Mouse (Mus musculus) adrenal gland, adult 8-10 months (tissue): ENCODE data around the gene Iqsec2. TPM values are rescaled to one million over a fixed set of nuclear protein-coding genes. Genes with fewer than 3 reads are reported as not detected.
"Not testable (repeated sequence)": the region's sequence is repeated elsewhere in the genome, so short reads cannot be mapped to it uniquely, and the experiment has no call there.

Source experiments
- DNase-seq: peaks from one replicate; pipeline ENCODE4 v3.0.0; 2022
- total RNA-seq, 4 experiments: library from RNA; stranded (reverse); gene quantifications; 2 replicates each; pipeline ENCODE4 v1.2.4; 2022

Iqsec2 gene
- total RNA-seq, 4 experiments from 2014 or later = 31.6 to 64.3 (median 46.3) TPM

DNA sequence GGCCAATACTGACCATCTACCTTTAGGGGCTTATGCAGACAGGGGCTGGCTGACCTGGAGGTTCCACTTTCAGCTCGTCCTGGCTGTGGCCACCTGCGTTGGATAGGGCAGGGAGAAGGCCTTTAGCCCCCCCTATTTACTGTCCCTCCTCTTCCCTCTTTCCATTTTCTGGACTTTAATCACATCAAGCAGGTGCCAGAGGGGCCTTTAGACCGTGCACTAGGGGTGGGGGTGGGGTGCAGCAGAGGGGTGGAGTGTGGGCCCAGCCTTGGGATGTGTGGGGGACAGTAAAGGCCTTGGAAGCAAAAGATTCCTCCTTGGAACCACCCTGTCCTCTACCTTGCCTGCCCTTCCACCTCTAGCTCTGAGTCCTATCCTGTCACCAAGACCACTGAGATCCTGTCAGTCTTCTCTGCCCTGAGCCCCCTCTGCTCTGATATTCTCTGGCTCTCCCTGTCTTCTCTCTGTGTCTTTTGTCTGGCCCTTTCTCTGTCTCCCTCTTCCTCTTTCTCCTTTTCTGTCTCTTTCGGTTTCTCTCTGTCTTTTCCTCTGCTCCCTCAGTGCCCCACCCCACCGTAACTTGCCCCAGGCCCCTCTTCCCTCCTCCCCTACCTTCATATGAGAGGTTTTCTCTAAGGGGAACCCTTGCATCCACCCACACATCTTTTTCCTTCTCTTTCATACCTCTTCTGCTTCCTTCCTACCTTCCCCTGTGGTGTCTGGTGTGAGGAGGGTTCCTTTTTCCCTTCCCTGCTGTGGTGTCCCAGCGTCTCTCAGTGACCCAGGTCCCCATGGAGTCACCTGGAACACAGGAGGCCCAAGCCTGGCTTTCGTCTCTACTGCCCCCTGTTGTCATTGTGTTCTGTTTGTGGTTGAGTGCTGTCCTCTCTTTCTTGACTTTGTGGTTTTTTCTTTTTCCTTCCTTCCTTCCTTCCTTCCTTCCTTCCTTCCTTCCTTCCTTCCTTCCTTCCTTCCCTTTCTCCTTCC, 35.9 kb downstream of the Iqsec2 start:
- no peak for DNase-seq

DNA sequence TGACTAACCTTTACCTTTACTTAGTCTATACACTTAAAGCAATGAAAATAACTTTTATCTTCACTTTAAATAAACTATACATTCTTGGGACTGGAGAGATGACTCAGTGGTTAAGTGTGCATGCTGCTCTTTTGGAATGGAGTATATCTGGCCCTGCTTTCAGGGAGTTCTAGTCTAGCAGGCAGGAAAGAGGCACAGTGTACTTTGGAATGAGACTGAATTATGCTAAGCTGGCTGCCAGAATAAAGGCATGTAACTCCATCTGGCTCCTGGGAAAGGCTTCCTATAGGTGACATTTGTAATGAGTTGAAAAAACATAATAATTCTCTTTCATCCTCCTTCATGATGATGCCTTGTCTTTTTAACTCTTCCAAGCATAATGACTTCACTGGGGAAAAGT, 43.1 kb downstream of the Iqsec2 start:
- no peak for DNase-seq

DNA sequence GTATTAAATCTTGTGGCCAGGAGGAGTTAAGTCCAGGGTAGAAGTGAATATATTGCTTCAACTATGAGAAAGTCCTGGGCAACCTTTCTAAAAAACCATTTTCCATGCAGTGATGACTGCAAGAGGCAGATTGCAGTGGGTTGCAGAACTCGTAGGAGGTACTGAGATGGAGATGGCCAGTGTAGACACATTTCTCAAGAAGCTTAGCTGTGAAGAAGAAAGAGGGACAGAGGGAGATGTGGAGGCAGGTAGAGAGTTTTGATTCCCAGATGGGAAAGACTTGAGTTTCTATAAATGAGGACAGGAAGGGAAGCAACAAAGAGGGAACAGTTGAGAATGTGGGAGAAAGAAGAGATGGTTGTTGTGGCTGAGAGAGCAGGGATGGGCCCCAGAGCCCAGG, 47.2 kb downstream of the Iqsec2 start:
- DNase-seq = no peak

DNA sequence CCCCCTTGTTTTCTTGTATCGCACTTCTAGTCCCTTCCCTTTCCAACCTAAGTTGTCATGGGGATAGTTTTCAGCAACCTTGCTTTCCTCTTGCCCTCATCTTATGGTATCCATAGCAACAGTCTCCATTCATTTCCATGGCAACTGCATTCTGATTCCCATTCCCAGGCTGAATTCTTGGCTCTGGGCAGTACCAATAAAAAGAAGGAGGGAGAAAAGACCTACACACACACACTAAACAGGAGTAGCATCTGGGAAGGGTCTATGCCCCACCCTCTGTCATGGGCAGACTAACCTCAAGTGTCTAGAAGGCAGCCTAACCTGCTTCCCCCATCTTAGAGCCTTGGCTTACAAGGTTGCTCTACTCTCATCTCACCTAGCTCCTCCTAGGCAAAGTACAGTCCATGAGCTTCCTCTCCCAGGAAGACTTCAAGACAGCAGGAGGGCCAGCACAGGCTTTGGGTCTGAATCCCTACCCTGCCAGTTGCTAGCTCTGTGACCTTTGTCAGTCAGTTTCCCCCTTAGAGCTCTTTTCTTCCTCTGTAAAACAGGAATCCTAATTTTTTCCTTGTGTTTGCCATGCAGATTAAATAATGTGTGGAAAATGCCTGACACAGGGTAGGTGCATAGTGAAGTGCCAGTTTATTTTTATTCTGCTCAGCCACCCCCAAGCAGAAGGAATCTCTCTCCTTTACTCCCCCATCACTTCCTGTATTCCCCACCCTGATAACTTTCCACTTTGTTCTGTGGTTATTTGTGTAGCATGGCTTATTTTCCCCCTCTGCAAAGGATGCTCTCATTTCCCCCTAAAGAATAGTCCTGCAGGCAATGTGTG, 54.0 kb downstream of the Iqsec2 start:
- DNase-seq = no peak

DNA sequence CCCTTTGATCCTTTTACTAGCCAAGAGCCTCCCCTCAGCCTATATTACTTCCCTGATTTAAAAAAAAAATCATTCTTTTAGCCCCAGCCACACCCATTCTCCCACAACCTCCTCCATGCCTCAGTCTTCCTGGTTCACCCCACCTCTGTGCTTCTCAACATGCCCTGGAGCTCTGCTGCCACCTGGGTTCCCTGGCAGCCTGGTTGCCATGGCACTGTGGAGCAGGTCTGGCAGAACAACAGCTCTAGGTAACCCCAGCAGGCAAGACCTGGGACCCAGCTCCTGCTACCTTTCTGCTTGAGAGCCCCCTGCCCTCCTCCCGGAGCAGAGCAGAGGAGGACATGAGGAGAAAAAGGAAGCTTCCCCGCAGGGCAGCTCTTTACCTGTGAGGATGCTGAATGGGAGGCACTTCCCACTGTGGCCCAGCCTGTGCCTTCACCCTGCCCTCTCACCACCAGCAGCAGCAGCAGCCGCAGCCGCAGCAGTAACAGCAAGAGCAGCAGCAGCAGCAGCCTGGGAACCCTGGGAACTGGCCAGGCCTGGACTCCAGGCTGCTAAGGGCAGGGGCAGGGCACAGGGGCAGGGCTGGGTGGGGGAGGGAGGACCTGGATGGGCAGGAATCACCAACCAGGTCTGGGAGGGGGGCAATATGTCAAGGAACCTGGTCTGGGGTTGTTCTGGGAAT, 57.8 kb downstream of the Iqsec2 start:
- no peak for DNase-seq

DNA sequence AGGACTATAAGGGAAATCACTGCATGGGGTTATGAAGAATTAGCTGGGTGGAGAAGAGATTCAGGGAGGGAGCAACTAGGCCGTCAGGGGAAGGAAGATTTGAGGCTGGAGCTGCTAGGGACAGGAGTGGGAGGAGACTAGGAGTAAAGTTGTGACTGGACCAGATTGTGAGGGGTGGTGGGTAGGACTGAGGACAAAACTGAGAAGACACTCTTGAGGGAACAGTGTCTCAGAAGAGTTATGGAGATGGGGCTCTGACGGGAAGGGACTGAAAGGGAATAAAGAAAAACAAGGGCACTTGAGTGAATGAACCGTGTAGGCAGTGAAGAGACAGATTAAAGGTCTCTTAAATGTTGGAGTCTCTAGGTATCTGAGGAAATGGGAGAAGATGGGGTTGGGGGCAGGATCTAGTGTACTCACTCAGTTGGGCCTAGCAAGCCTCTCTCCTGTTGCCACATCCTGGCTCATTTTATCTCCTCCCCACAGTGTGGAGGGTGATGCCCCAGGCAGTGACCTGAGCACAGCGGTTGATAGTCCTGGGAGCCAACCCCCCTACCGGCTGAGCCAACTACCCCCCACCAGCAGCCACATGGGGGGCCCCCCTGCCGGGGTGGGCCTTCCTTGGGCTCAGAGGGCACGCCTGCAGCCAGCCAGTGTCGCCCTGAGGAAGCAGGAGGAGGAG, 58.5 kb downstream of the Iqsec2 start:
- no peak for DNase-seq

DNA sequence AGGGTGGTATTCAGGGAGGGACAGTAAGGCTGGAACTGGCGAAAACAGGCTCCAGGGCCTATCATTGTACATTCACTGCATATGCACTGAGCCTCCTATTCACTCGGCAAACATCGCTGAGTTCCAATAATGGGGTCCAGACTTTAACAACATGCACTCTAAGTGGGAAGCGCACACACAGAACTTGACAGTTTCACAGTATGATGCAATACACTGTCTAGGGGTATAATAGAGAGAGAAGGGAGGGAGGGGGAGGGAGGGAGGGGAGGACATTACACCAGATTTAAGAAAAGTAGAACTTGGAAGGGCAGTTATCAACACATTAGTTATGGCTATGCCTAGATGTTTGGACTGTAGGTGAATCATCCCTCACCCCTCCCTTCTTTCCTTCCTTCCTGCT, 59.2 kb downstream of the Iqsec2 start:
- DNase-seq = no peak

DNA sequence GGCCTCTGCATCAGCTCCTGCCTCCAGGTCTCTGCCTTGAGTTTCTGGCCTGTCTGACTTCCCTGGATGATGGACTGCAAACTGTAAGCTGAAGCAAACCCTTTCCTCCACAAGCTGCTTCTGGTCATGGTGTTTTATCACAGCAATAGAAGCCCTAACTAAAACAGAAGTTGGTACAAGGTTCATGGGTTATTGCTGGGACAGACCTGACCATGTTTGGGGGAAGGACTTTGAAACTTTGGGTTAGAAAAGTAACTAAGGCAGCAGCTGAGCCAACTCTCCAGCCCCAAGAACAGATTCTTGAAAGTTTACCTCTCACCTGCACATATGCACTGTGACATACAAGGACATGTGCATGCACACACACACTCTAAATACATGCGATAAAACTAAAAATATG, 61.4 kb downstream of the Iqsec2 start:
- no peak for DNase-seq

DNA sequence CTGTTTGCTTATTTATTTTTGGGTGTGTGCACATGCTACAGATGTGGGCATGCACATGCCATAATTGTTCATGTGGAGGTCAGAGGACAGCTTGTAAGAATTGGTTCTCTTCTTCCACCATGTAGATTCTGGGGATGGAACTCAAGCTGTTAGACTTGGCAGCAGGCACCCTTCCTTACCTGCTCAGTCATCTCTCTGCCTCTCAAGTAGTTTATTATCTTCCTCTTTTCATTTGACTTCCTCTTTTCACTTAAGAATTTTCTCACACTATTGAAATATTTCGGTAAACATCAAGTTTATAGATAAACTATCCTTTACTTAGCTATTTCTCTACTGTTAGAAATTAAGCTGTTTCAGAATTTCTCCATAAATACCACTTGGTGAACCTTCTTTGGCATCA, 70.6 kb downstream of the Iqsec2 start:
- DNase-seq = no peak

DNA sequence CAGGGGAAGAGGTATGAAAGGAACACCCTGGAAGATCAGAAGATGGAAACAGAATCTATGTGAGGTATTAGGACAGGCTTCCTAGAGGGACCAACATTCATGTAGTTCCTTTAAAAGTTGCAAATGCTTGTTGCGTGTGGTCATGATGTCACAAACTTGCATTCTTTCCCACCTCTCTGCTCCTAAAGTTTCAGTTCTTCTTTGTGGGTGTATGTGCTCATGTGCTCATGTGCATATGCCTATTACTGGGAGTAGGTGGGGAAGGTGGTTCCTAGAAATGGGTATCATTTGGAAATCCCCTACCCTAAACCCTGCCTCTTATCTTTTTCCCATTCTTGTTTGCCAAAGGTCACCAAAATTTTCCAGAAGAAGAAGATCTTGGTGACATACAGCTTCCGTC, 74.5 kb downstream of the Iqsec2 start:
- no peak for DNase-seq

DNA sequence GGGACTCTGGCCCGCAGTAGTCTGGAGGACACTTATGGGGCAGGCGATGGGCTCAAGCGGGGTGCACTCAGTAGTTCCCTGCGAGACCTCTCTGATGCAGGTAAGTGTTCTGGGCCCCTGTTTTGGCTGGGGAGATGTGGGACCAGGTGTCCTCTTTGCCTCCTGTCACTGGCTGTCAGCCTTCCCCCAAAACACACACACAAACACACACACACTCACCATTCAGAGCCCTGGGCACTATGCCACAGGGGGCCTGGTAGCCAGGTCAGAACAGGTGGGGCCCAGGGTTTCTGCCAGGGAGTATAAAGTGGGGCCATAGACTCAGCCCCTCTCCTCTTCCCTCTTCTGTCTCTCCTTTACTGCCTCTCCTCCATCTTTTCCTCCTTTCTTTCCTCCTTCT, 77.7 kb downstream of the Iqsec2 start:
- no peak for DNase-seq

DNA sequence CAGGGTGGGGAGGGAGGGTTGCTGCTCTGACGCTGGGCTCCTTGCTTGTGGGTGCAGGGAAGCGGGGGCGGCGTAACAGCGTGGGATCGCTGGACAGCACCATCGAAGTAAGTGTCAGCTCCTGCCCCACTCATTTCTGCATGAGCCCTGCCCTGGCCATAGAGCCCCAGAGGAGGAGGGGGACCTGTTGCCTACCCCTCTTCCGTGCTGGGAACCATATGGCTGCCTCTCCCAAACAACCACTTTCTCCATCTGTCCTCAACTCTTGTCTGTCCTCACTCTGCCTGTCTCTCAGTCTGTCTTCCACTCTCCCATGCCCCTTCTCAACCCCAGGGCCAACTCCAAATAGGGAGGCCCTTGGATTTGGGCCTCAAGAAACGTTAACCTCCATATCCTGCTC, 78.2 kb downstream of the Iqsec2 start:
- no peak for DNase-seq

DNA sequence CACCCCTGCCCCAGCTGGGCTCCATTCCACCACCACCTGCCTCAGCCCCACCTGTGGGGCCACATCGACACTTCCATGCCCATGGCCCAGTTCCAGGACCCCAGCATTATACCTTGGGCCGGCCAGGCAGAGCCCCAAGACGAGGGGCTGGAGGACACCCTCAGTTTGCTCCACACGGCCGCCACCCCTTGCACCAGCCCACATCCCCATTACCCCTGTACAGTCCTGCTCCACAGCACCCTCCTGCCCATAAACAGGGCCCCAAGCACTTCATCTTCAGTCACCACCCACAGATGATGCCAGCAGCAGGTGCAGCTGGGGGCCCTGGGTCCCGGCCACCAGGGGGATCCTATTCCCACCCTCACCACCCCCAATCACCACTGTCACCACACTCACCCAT, 79.2 kb downstream of the Iqsec2 start:
- no peak for DNase-seq

DNA sequence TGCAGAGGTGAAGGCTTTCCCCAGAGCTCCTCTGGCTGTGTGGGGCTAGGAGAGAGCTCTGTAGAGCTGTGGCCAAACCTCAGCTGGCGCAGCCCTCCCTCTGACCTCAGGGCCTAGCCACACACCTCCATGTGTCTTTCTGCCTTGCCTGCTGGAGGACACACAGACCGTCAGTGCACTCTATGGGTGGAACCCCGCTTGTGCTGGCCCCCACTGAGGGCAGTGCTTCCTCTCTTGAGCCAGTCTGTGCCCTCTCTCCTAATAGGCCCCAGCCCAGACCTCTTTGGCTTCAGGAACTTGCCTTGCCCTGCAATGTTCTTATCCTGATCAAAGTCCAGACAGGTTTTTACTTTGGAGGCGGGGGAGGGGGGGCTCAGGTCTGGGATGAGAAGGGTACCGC, 80.2 kb downstream of the Iqsec2 start:
- no peak for DNase-seq

DNA sequence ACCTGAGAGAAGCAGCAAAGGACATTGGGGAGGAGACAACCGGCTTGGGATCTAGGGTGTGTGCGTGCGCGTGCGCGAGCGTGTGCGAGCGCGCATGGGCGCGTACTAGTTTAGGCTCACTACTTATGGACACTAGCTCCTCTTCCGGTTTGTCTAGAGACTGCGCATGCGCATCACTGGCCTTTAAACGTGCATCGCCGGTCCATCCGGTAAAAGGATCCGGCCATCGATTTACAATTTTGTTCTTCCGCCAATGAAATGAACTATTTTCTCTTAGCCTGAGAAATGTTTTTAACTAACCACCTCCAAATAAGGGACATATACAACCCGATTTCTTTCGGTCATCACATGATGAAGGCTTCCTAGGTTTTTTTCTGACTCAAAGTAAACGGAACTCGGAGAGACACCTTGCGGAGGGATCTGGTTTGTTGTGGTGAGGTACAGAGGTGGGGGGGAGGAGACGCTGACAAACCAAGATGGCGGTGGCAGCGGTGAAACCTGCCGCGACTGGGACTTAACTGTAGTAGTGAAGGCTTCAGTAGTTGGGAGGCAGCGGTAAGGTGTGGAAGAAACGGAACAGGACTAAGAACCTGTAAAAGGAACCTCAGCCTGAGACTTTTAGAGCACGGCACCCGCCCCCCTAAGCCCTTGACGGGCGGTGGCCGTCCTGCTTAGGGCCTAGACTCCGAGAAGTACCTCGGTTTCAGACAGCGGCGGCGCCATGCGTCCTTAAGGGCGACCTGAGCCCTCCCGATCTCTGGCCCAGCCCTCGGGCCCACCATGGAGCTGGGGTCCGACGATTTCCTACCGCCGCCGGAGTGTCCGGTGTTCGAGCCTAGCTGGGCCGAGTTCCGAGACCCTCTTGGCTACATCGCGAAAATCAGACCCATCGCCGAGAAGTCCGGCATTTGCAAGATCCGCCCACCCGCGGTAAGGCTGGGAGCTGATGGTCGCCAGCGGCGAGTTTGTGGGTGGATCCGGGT, 89.0 kb downstream of the Iqsec2 start, which contains the start of gene Kdm5c:
Kdm5c (plus strand) TSS at position 240 of the 983 bp plus-strand sequence.
- DNase-seq = peak; percentile 99

DNA sequence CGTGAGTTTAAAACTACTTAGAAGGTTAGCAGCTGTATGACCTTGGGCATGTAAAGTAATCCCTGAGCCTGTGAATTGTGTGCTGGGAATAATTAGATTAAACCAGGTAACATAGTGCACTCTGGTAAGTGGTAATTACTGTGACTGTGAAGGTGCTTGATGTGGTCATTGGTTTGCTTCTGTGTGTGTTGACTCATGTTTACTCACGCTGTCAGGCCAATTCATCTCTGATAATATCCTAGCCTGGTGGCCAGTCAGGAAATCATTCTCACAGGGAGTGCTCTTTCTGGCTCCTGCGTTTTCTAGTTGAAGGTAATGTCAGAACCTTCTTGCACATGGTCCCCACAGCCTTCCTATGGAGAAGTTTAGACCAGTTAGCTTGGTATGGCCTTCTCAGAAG, 90.1 kb downstream of the Iqsec2 start:
- DNase-seq = peak; percentile 20

DNA sequence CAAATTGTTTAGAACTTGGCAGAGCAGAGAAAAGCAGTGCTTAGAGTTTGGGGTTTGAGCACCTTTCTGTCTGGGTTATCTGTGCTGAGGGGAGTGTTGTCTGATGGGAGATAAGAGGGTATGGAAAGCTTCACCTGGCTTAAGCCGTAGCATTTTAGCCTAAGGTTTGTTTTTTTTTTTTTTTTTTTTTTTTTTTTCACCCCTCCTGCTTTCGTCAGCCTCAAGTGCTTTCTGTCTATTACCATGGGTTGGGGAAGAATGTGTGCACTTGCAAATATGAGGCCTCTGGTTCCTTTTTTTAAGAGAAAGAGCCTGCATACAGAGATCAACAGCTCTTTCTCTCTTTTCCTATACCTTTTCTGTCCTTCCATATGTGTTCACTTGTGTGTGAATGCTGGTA, 91.7 kb downstream of the Iqsec2 start:
- DNase-seq = no peak

DNA sequence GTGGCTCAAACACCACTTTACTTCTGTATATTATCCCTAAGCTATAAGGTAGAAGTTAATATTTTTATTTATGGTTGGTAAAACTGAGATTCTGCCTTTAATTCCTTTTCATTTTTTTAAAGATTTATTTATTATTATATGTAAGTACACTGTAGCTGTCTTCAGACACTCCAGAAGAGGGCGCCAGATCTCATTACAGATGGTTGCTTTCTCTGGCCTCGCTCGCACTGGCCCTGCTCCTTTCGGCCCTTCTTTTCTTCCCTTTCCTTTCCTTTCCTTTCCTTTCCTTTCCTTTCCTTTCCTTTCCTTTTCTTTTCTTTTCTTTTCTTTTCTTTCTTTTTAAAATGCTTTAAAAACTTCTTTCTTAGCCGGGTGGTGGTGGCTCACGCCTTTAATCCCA, 99.1 kb downstream of the Iqsec2 start:
- not testable (repeated sequence) for DNase-seq

DNA sequence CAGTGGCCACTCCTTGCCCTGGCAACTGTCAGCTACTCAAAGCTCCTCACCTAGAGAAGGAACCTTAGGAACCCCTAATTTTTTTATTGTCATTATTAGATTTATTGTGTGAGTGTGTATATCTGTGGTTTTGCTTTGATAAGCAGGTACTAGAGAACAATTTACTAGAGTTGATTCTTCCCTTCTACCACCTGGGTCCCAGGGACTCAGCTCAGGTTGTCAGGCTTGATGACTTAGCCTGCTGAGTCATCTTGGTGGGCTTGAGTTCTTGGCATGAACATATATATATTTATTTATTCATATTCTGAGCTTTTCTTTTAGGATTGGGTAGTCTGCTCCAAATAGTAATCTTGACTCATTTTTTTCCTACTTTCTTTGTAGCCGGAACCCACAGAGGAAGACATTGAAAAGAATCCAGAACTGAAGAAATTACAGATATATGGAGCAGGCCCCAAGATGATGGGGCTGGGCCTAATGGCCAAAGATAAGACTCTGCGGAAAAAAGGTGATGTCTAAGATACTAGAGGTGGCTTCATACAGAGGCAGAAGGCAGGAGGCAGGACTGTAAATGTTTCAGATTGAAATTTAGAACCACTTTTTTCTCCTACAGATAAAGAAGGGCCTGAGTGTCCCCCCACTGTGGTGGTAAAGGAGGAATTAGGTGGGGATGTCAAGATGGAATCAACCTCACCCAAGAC, 100.6 kb downstream of the Iqsec2 start:
- no peak for DNase-seq

DNA sequence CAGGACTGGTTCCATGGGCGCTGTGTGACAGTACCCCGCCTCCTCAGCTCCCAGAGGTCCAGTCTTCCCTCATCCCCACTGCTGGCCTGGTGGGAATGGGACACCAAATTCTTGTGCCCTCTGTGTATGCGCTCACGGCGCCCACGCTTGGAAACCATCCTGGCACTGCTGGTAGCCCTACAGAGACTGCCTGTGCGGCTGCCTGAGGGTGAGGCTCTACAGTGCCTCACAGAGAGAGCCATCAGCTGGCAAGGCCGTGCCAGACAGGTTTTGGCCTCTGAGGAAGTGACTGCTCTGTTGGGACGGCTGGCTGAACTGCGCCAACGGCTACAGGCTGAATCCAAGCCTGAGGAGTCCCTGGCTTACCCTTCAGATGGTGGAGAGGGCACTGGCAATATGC, 127.1 kb downstream of the Iqsec2 start:
- DNase-seq = no peak
